Mouse (Mus musculus) E14TG2a.4 (cell line): Measurements from ENCODE around the gene Olfr523.

ENCODE experiments used
- CTCF ChIP-seq: conservative IDR thresholded peaks from 2 replicates; pipeline ENCODE4 v1.5.1; 2014; ENCODE audit warnings: low read length
- NANOG ChIP-seq: IDR thresholded peaks from 2 replicates; pipeline ENCODE4 v1.6.1; 2014; ENCODE audit warnings: borderline replicate concordance, low read length, mixed read lengths
- POU5F1 ChIP-seq: IDR thresholded peaks from 2 replicates; pipeline ENCODE4 v1.6.1; 2014; ENCODE audit warnings: low read length, borderline replicate concordance

- TF ChIP-seq CTCF (no peak), POU5F1 (no peak), NANOG (no peak)
Observed at GRCm38 (mm10) chr7:140208677-140209076, 35.7 kb downstream of the Olfr523 start.
